In genomic region chr5:31823673-31824072, GRCm38 (mm10) we compare ENCODE assay signal across 23 mouse cellular contexts.
DNase-seq lines count a peak whose midpoint lies in the region; ATAC-seq and TF ChIP-seq lines count a peak whose summit lies in the region.
"Had no signal": no experiment of that assay in that cellular context is flagged by ENCODE, and none has a peak within 500 bp of the region (broad histone marks: within the 10 kb centered on the region; RNA-seq: fewer than 3 reads in every experiment).

No protein-coding gene starts in this region.

- no peak for TF ChIP-seq EP300 in liver, postnatal 0 days (IDR thresholded peaks at IDR 0.05; ENCODE audit: low read depth)

- H3K36me3 ChIP-seq in heart, embryonic 12.5 days: no peaks in the 10 kb centered on the region
- no peaks in the 10 kb centered on the region for H3K36me3 ChIP-seq in liver, postnatal 0 days (replicated peaks; ENCODE audit: insufficient read depth, low read length)
- no peaks in the 10 kb centered on the region for H3K36me3 ChIP-seq in liver, embryonic 12.5 days
- no peaks in the 10 kb centered on the region for H3K36me3 ChIP-seq in thymus, adult 2 months (ENCODE audit: control insufficient read depth, insufficient read depth, low read length)
- H3K36me3 ChIP-seq: midbrain, embryonic 10.5 days; neural tube, embryonic 12.5 days had no signal

- DNase-seq in heart, postnatal 10 days: no peak
- DNase-seq in liver, postnatal 0 days: peak; percentile 38
- peak; percentile 53 to 61 for DNase-seq in adrenal gland, postnatal 36 days
- DNase-seq in left cerebral cortex, postnatal 36 days (ENCODE audit: low spot score in 2 of 2): no peak
- DNase-seq in thymus, adult 2 months: no peak
- DNase-seq: cerebellum, adult 9-11 months; gastrocnemius, postnatal 10 days; heart, adult 18-20 months; heart, postnatal 4 days; kidney, adult 2 months; layer of hippocampus, postnatal 36 days; left cerebral cortex, postnatal 4 days; liver; lung, embryonic 14.5 days; thymus, postnatal 36 days had no signal

- H3K4me2 ChIP-seq in heart, embryonic 12.5 days: no peak overlapping the region
- H3K4me2 ChIP-seq in liver, postnatal 0 days (ENCODE audit: low read depth, low read length): no peak overlapping the region
- H3K4me2 ChIP-seq in liver, embryonic 12.5 days: no peak overlapping the region
- H3K4me2 ChIP-seq: lung, embryonic 14.5 days; neural tube, embryonic 12.5 days had no signal

- H3K9me3 ChIP-seq in heart, embryonic 12.5 days (replicated peaks): no peaks in the 10 kb centered on the region
- no peaks in the 10 kb centered on the region for H3K9me3 ChIP-seq in liver, postnatal 0 days (ENCODE audit: low read length)
- no peaks in the 10 kb centered on the region for H3K9me3 ChIP-seq in liver, embryonic 12.5 days (replicated peaks)
- H3K9me3 ChIP-seq: midbrain, embryonic 10.5 days; neural tube, embryonic 12.5 days had no signal

- no peak overlapping the region for H3K4me3 ChIP-seq in heart, embryonic 12.5 days
- no peak overlapping the region for H3K4me3 ChIP-seq in liver, postnatal 0 days (ENCODE audit: low read depth, low read length)
- H3K4me3 ChIP-seq in liver, embryonic 12.5 days: no peak overlapping the region
- no peak overlapping the region for H3K4me3 ChIP-seq in thymus, adult 2 months (ENCODE audit: control insufficient read depth, insufficient read depth, low read length)
- H3K4me3 ChIP-seq: layer of hippocampus, adult 2 months; midbrain, embryonic 10.5 days; neural tube, embryonic 12.5 days had no signal

- H3K4me1 ChIP-seq in heart, embryonic 12.5 days (replicated peaks): peaks cover 15% of the 10 kb centered on the region
- H3K4me1 ChIP-seq in liver, postnatal 0 days (ENCODE audit: insufficient read depth): peaks cover 5% of the 10 kb centered on the region; the same call in 1 of the 2 replicates
- no peaks in the 10 kb centered on the region for H3K4me1 ChIP-seq in liver, embryonic 12.5 days
- H3K4me1 ChIP-seq in thymus, adult 2 months (replicated peaks; ENCODE audit: control insufficient read depth, insufficient read depth, low read length): peaks cover 7% of the 10 kb centered on the region
- H3K4me1 ChIP-seq: midbrain, embryonic 10.5 days; neural tube, embryonic 12.5 days had no signal

- WGBS in heart, embryonic 12.5 days: 69% methylated on average over 3 of the region's 3 CpGs
- WGBS in liver, postnatal 0 days (ENCODE audit: insufficient replicate concordance): 65% methylated on average over 3 of the region's 3 CpGs
- 71% methylated on average over 3 of the region's 3 CpGs for WGBS in liver, embryonic 12.5 days (ENCODE audit: insufficient replicate concordance)
- WGBS in thymus, adult 2 months: 86% methylated on average over 3 of the region's 3 CpGs

- TF ChIP-seq CTCF in liver, postnatal 0 days (IDR thresholded peaks at IDR 0.05; ENCODE audit: low read depth): no peak
- no peak for TF ChIP-seq CTCF in thymus, adult 2 months (IDR thresholded peaks at IDR 0.05; ENCODE audit: borderline replicate concordance, control insufficient read depth, extremely low read depth, insufficient read depth, low read length, poor library complexity)

- H3K9ac ChIP-seq in heart, embryonic 12.5 days: no peak overlapping the region
- H3K9ac ChIP-seq in liver, postnatal 0 days (replicated peaks): no peak overlapping the region
- H3K9ac ChIP-seq in liver, embryonic 12.5 days: no peak overlapping the region
- H3K9ac ChIP-seq: lung, embryonic 14.5 days; neural tube, embryonic 12.5 days had no signal

- intact Hi-C loops in heart, postnatal 10 days (cut with DNase I): no loop called here
- intact Hi-C loops in left cerebral cortex, postnatal 36 days (cut with DNase I): no loop called here

- no peaks in the 10 kb centered on the region for H3K27me3 ChIP-seq in heart, embryonic 12.5 days (replicated peaks)
- H3K27me3 ChIP-seq in liver, postnatal 0 days (ENCODE audit: insufficient read depth, low read length): no peaks in the 10 kb centered on the region
- H3K27me3 ChIP-seq in liver, embryonic 12.5 days (replicated peaks): no peaks in the 10 kb centered on the region
- no peaks in the 10 kb centered on the region for H3K27me3 ChIP-seq in thymus, adult 2 months (ENCODE audit: control insufficient read depth, insufficient read depth, low read length)
- H3K27me3 ChIP-seq: neural tube, embryonic 12.5 days had no signal

- no peak for TF ChIP-seq POLR2A in thymus, adult 2 months (IDR thresholded peaks at IDR 0.05; ENCODE audit: control insufficient read depth, extremely low read depth, insufficient read depth, low read length, poor library complexity)

- no peak overlapping the region for H3K27ac ChIP-seq in heart, embryonic 12.5 days (ENCODE audit: poor library complexity, severe bottlenecking)
- no peak overlapping the region for H3K27ac ChIP-seq in liver, postnatal 0 days (ENCODE audit: low read depth)
- H3K27ac ChIP-seq in liver, embryonic 12.5 days: no peak overlapping the region
- H3K27ac ChIP-seq in thymus, adult 2 months (ENCODE audit: control insufficient read depth, insufficient read depth, low read length): no peak overlapping the region
- H3K27ac ChIP-seq: layer of hippocampus, adult 2 months; macrophage; midbrain, embryonic 10.5 days; neural tube, embryonic 12.5 days had no signal

- ATAC-seq in heart, embryonic 12.5 days (ENCODE audit: insufficient number of reproducible peaks, low FRiP score): peak; percentile 18; the same call in 1 of the 2 replicates
- peak; percentile 65 for ATAC-seq in liver, postnatal 0 days
- ATAC-seq in liver, embryonic 12.5 days: no peak
- ATAC-seq: forebrain, embryonic 14.5 days; hindbrain, embryonic 16.5 days had no signal

Comparison
In these comparisons a context has a peak if more than half of its experiments do, and no peak if none do; other contexts are left out.
1. DNase-seq: peak in liver, postnatal 0 days (single experiment) and adrenal gland, postnatal 36 days (2 of 2); none in heart, postnatal 10 days (0 of 2), left cerebral cortex, postnatal 36 days (0 of 2) and thymus, adult 2 months (single experiment).